Mouse (Mus musculus): Measurements from ENCODE around the gene Sprr2a2. TPM values are rescaled to one million over a fixed set of nuclear protein-coding genes. Genes with fewer than 3 reads are reported as not detected.
"Not testable (repeated sequence)": the region's sequence is repeated elsewhere in the genome, so short reads cannot be mapped to it uniquely, and the experiment has no call there.

Gene Sprr2a2
- polyA plus RNA-seq (2017; shearing (Covaris generic)) = not detected

- ATAC-seq = not testable (repeated sequence)
These were observed at the start of gene Sprr2a2, which contains the start of gene Sprr2a1 for GRCm38 (mm10) chr3:92215569-92215968. Gene Sprr2a2, plus strand, starts transcription at chr3:92215920. Gene Sprr2a1, plus strand, starts transcription at chr3:92215799.

GRCm38 (mm10) chr3:92169847-92170246 is 45.9 kb upstream of the Sprr2a2 start:
- no peak for ATAC-seq

- ATAC-seq = no peak
These were observed 38.8 kb upstream of the Sprr2a2 start for GRCm38 (mm10) chr3:92176880-92177279.

- ATAC-seq = no peak
These were observed 20.1 kb upstream of the Sprr2a2 start for GRCm38 (mm10) chr3:92195512-92196200.

GRCm38 (mm10) chr3:92211133-92211925 is 4.4 kb upstream of the Sprr2a2 start:
- ATAC-seq = not testable (repeated sequence)

GRCm38 (mm10) chr3:92212059-92212458 is 3.7 kb upstream of the Sprr2a2 start:
- not testable (repeated sequence) for ATAC-seq

- not testable (repeated sequence) for ATAC-seq
These were observed 2.1 kb upstream of the Sprr2a2 start for GRCm38 (mm10) chr3:92213651-92214050.

- not testable (repeated sequence) for ATAC-seq
These were observed 3.3 kb downstream of the Sprr2a2 start for GRCm38 (mm10) chr3:92219031-92219430.

- ATAC-seq = not testable (repeated sequence)
These were observed 8.0 kb downstream of the Sprr2a2 start for GRCm38 (mm10) chr3:92223708-92224107.

- ATAC-seq = not testable (repeated sequence)
These were observed 11.7 kb downstream of the Sprr2a2 start for GRCm38 (mm10) chr3:92227410-92227809.

- ATAC-seq = not testable (repeated sequence)
These were observed 20.9 kb downstream of the Sprr2a2 start for GRCm38 (mm10) chr3:92236463-92237189.

- not testable (repeated sequence) for ATAC-seq
These were observed 23.0 kb downstream of the Sprr2a2 start for GRCm38 (mm10) chr3:92238736-92239135.

GRCm38 (mm10) chr3:92239197-92239596 is 23.5 kb downstream of the Sprr2a2 start:
- not testable (repeated sequence) for ATAC-seq

GRCm38 (mm10) chr3:92244833-92245232 is 29.1 kb downstream of the Sprr2a2 start:
- ATAC-seq = not testable (repeated sequence)

GRCm38 (mm10) chr3:92246245-92246644 is 30.5 kb downstream of the Sprr2a2 start:
- ATAC-seq = not testable (repeated sequence)

GRCm38 (mm10) chr3:92248494-92248893 is 32.8 kb downstream of the Sprr2a2 start:
- not testable (repeated sequence) for ATAC-seq

GRCm38 (mm10) chr3:92250450-92250849 is 34.7 kb downstream of the Sprr2a2 start:
- not testable (repeated sequence) for ATAC-seq

- ATAC-seq = not testable (repeated sequence)
These were observed 38.1 kb downstream of the Sprr2a2 start for GRCm38 (mm10) chr3:92253860-92254259.

- not testable (repeated sequence) for ATAC-seq
These were observed 42.8 kb downstream of the Sprr2a2 start for GRCm38 (mm10) chr3:92258526-92258925.

GRCm38 (mm10) chr3:92263462-92263861 is 47.7 kb downstream of the Sprr2a2 start:
- ATAC-seq = not testable (repeated sequence)

GRCm38 (mm10) chr3:92271414-92271985 is 55.8 kb downstream of the Sprr2a2 start:
- ATAC-seq = not testable (repeated sequence)

GRCm38 (mm10) chr3:92273504-92273903 is 57.8 kb downstream of the Sprr2a2 start:
- ATAC-seq = not testable (repeated sequence)
